Mouse (Mus musculus) CH12F3 (cell line): ENCODE results near the gene Vipr1.

ENCODE experiments used
- in situ Hi-C: fragments of 300-500 bp; cut with MboI; formaldehyde crosslinking; loops from 2 replicates; pipeline ENCODE4 v1.14.3; 2020; ENCODE audit warnings: low sequenced_read_pairs

The Vipr1 gene

GRCm38 (mm10) chr9:121632891-121633290, 9.6 kb upstream of the Vipr1 start:
- in situ Hi-C loops = no loop called here

- in situ Hi-C loops = no loop called here
Measured at GRCm38 (mm10) chr9:121633306-121633705, 9.2 kb upstream of the Vipr1 start.

- in situ Hi-C loops = no loop called here
Measured at GRCm38 (mm10) chr9:121635835-121636576, 6.5 kb upstream of the Vipr1 start.

GRCm38 (mm10) chr9:121639790-121640189, 2.7 kb upstream of the Vipr1 start:
- in situ Hi-C loops = no loop called here

GRCm38 (mm10) chr9:121641235-121641915, 1.1 kb upstream of the Vipr1 start:
- in situ Hi-C loops = no loop called here

- in situ Hi-C loops = no loop called here
Measured at GRCm38 (mm10) chr9:121642001-121642400, 515 bp upstream of the Vipr1 start, which contains the start of gene Lyzl4. Gene Lyzl4, minus strand, starts transcription at chr9:121642096.

- in situ Hi-C loops = no loop called here
Measured at GRCm38 (mm10) chr9:121644855-121645254, 2.3 kb downstream of the Vipr1 start.

GRCm38 (mm10) chr9:121647026-121647425, 4.5 kb downstream of the Vipr1 start:
- in situ Hi-C loops = no loop called here

- in situ Hi-C loops = no loop called here
Measured at GRCm38 (mm10) chr9:121653668-121654067, 11.2 kb downstream of the Vipr1 start.

- in situ Hi-C loops = no loop called here
Measured at GRCm38 (mm10) chr9:121656322-121656721, 13.8 kb downstream of the Vipr1 start.

- in situ Hi-C loops = no loop called here
Measured at GRCm38 (mm10) chr9:121657143-121657542, 14.6 kb downstream of the Vipr1 start.

GRCm38 (mm10) chr9:121658248-121658647, 15.7 kb downstream of the Vipr1 start:
- in situ Hi-C loops = no loop called here

- in situ Hi-C loops = no loop called here
Measured at GRCm38 (mm10) chr9:121659791-121660190, 17.3 kb downstream of the Vipr1 start.

- in situ Hi-C loops = no loop called here
Measured at GRCm38 (mm10) chr9:121663467-121663866, 21.0 kb downstream of the Vipr1 start.

- in situ Hi-C loops = no loop called here
Measured at GRCm38 (mm10) chr9:121664104-121664503, 21.6 kb downstream of the Vipr1 start.

- in situ Hi-C loops = no loop called here
Measured at GRCm38 (mm10) chr9:121666957-121667630, 24.6 kb downstream of the Vipr1 start.

GRCm38 (mm10) chr9:121667822-121668221, 25.3 kb downstream of the Vipr1 start:
- in situ Hi-C loops = no loop called here

- in situ Hi-C loops = no loop called here
Measured at GRCm38 (mm10) chr9:121669348-121669791, 26.9 kb downstream of the Vipr1 start.

GRCm38 (mm10) chr9:121671300-121671699, 28.8 kb downstream of the Vipr1 start:
- in situ Hi-C loops = no loop called here

- in situ Hi-C loops = no loop called here
Measured at GRCm38 (mm10) chr9:121672311-121672710, 29.8 kb downstream of the Vipr1 start.

- in situ Hi-C loops = no loop called here
Measured at GRCm38 (mm10) chr9:121673716-121674115, 31.2 kb downstream of the Vipr1 start.

- in situ Hi-C loops = no loop called here
Measured at GRCm38 (mm10) chr9:121675011-121675410, 32.5 kb downstream of the Vipr1 start.
